Comparison of ENCODE assay signal across 12 mouse cellular contexts in the genomic region with DNA sequence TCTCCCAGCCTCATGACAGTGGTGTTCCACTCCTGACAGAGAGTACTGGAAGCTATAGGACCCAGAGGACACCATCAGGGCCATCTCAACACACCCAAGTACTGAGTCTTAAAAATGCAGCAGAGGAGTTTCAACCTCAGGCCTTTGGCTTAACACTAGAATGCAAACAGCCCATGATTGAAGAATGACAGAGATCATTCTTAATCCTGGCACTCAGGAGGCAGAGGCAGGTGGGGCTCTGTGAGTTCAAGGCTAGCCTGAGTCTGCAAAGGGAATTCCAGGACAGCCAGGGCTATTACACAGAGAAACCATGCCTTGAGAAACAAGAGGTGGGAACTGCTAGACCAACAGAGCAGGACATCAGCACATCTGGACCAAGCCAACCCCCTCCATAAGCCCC. TPM values are rescaled to one million over a fixed set of nuclear protein-coding genes. Genes with fewer than 3 reads are reported as not detected.
DNase-seq lines count a peak whose midpoint lies in the region; ATAC-seq and TF ChIP-seq lines count a peak whose summit lies in the region.
"Had no signal": no experiment of that assay in that cellular context is flagged by ENCODE, and none has a peak within 500 bp of the region (broad histone marks: within the 10 kb centered on the region; RNA-seq: fewer than 3 reads in every experiment).

No protein-coding gene starts in this region.

- no peak for ATAC-seq in heart, embryonic 14.5 days (ENCODE audit: insufficient number of reproducible peaks, insufficient read depth, low FRiP score, low read depth)
- ATAC-seq in lung, embryonic 14.5 days (ENCODE audit: insufficient read depth), result no peak; the same call in 1 of the 2 replicates
- no peak for ATAC-seq in forebrain, embryonic 15.5 days (replicated peaks)
- no peak for ATAC-seq in neural tube, embryonic 14.5 days (ENCODE audit: low read depth)

- H3K27me3 ChIP-seq in heart, embryonic 14.5 days (ENCODE audit: control insufficient read depth, insufficient read depth, low read length), result no peaks in the 10 kb centered on the region
- no peaks in the 10 kb centered on the region for H3K27me3 ChIP-seq in lung, embryonic 14.5 days (ENCODE audit: insufficient read depth, low read length)
- no peaks in the 10 kb centered on the region for H3K27me3 ChIP-seq in forebrain, embryonic 15.5 days
- H3K27me3 ChIP-seq in neural tube, embryonic 14.5 days (ENCODE audit: control insufficient read depth, insufficient read depth, low read length), result no peaks in the 10 kb centered on the region

- H3K36me3 ChIP-seq in heart, embryonic 14.5 days (ENCODE audit: control insufficient read depth, insufficient read depth, low read length), result no peaks in the 10 kb centered on the region
- no peaks in the 10 kb centered on the region for H3K36me3 ChIP-seq in lung, embryonic 14.5 days (ENCODE audit: insufficient read depth)
- H3K36me3 ChIP-seq in forebrain, embryonic 15.5 days, result no peaks in the 10 kb centered on the region
- H3K36me3 ChIP-seq in neural tube, embryonic 14.5 days (ENCODE audit: control insufficient read depth, insufficient read depth, low read length), result no peaks in the 10 kb centered on the region

- no peak overlapping the region for H3K4me2 ChIP-seq in heart, embryonic 14.5 days (ENCODE audit: low read length)
- H3K4me2 ChIP-seq in lung, embryonic 14.5 days, result no peak overlapping the region
- H3K4me2 ChIP-seq in forebrain, embryonic 15.5 days (replicated peaks), result no peak overlapping the region
- no peak overlapping the region for H3K4me2 ChIP-seq in neural tube, embryonic 14.5 days (ENCODE audit: low read depth, low read length)

- TF ChIP-seq CTCF in lung, embryonic 14.5 days (IDR thresholded peaks at IDR 0.05; ENCODE audit: low read depth), result no peak

- H3K27ac ChIP-seq in heart, embryonic 14.5 days (replicated peaks in 1 of 2; ENCODE audit: control insufficient read depth in 1 of 2, insufficient read depth in 1 of 2, low read depth in 2 of 2, low read length in 2 of 2), result peak overlapping the region; percentile 20 to 67; a peak in 3 of 4 replicates
- H3K27ac ChIP-seq in lung, embryonic 14.5 days (ENCODE audit: low read depth), result peak overlapping the region; percentile 81; the same call in 1 of the 2 replicates
- H3K27ac ChIP-seq in forebrain, embryonic 15.5 days (replicated peaks), result peak overlapping the region; percentile 39
- 0 out of 2 replicates have a peak overlapping the region, but pooled peaks have one; percentile 8 for H3K27ac ChIP-seq in neural tube, embryonic 14.5 days (ENCODE audit: low read depth, low read length)
- H3K27ac ChIP-seq: liver, embryonic 14.5 days had no signal

- no peaks in the 10 kb centered on the region for H3K9me3 ChIP-seq in heart, embryonic 14.5 days (ENCODE audit: control insufficient read depth, low read length)
- no peaks in the 10 kb centered on the region for H3K9me3 ChIP-seq in lung, embryonic 14.5 days (ENCODE audit: low read depth, low read length)
- H3K9me3 ChIP-seq in forebrain, embryonic 15.5 days, result no peaks in the 10 kb centered on the region
- H3K9me3 ChIP-seq in neural tube, embryonic 14.5 days (ENCODE audit: control insufficient read depth, low read length), result no peaks in the 10 kb centered on the region

- DNase-seq in heart, adult 9 months (ENCODE audit: low spot score in 2 of 2), result no peak
- DNase-seq in lung, embryonic 14.5 days, result no peak
- no peak for DNase-seq in lung, postnatal 25 days (ENCODE audit: low spot score)
- no peak for DNase-seq in urinary bladder, adult 18-20 months (ENCODE audit: low spot score in 2 of 2)
- no peak for DNase-seq in layer of hippocampus, adult 18-20 months (ENCODE audit: low spot score in 2 of 2)

- H3K9ac ChIP-seq in heart, embryonic 14.5 days (ENCODE audit: low read length), result no peak overlapping the region
- H3K9ac ChIP-seq in lung, embryonic 14.5 days, result no peak overlapping the region
- no peak overlapping the region for H3K9ac ChIP-seq in forebrain, embryonic 15.5 days (replicated peaks)
- no peak overlapping the region for H3K9ac ChIP-seq in neural tube, embryonic 14.5 days (replicated peaks; ENCODE audit: low read depth, low read length)
- H3K9ac ChIP-seq: liver, embryonic 14.5 days had no signal

- peaks cover 11 to 15% of the 10 kb centered on the region in 2 experiments for H3K4me1 ChIP-seq in heart, embryonic 14.5 days (ENCODE audit: control insufficient read depth in 2 of 2, insufficient read depth in 2 of 2, low read length in 2 of 2)
- H3K4me1 ChIP-seq in lung, embryonic 14.5 days (ENCODE audit: insufficient read depth), result no peaks in the 10 kb centered on the region; the same call in 1 of the 2 replicates
- peaks cover 22% of the 10 kb centered on the region for H3K4me1 ChIP-seq in forebrain, embryonic 15.5 days
- 0 out of 2 replicates have a peak, but pooled peaks cover 5% of the 10 kb centered on the region for H3K4me1 ChIP-seq in neural tube, embryonic 14.5 days (ENCODE audit: control insufficient read depth, insufficient read depth, low read length)

- H3K4me3 ChIP-seq in heart, embryonic 14.5 days (ENCODE audit: control insufficient read depth in 1 of 2, insufficient read depth in 1 of 2, low read depth in 1 of 2, low read length in 2 of 2), result no peak overlapping the region
- H3K4me3 ChIP-seq in lung, embryonic 14.5 days (ENCODE audit: low read depth, low read length), result no peak overlapping the region
- H3K4me3 ChIP-seq in forebrain, embryonic 15.5 days, result no peak overlapping the region
- H3K4me3 ChIP-seq in neural tube, embryonic 14.5 days (ENCODE audit: low read depth, low read length), result no peak overlapping the region
- H3K4me3 ChIP-seq: myocyte had no signal

RNA-seq across cellular contexts. Expression of a gene that starts 35.6 kb away (rescaled TPM):
- not detected in 2 replicates for polyA plus RNA-seq in heart, embryonic 14.5 days (2014; fragmentation: Nextera tagmentation; extraction: Ambion mirVana)
- polyA plus RNA-seq in lung, embryonic 14.5 days (2014; fragmentation: Nextera tagmentation; extraction: Ambion mirVana), result not detected in 2 replicates
- not detected in 2 replicates for polyA plus RNA-seq in forebrain, embryonic 15.5 days (2015; fragmentation: Nextera tagmentation; extraction: Ambion mirVana)
- not detected in 2 replicates for polyA plus RNA-seq in neural tube, embryonic 14.5 days (2014; fragmentation: Nextera tagmentation; extraction: Ambion mirVana)
- total RNA-seq in layer of hippocampus, adult 18-20 months (2021), result not detected
- total RNA-seq: heart, postnatal 36 days; layer of hippocampus, postnatal 14 days had no signal
- polyA plus RNA-seq: liver, embryonic 14.5 days; myocyte had no signal

RNA-seq across cellular contexts. Expression of a gene that starts 43.6 kb away (rescaled TPM):
- 8.4 and 9.6 TPM in 2 replicates for polyA plus RNA-seq in heart, embryonic 14.5 days (2014; fragmentation: Nextera tagmentation; extraction: Ambion mirVana)
- 14.3 and 15.1 TPM in 2 replicates for polyA plus RNA-seq in lung, embryonic 14.5 days (2014; fragmentation: Nextera tagmentation; extraction: Ambion mirVana)
- polyA plus RNA-seq in forebrain, embryonic 15.5 days (2015; fragmentation: Nextera tagmentation; extraction: Ambion mirVana), result 10.6 and 10.7 TPM in 2 replicates
- 10.0 and 12.1 TPM in 2 replicates for polyA plus RNA-seq in neural tube, embryonic 14.5 days (2014; fragmentation: Nextera tagmentation; extraction: Ambion mirVana)
- total RNA-seq in layer of hippocampus, adult 18-20 months (2021), result 1 to 10 TPM; 5.0 to 5.7 TPM

Comparison
In these comparisons a context has a peak if more than half of its experiments do, and no peak if none do; other contexts are left out.
1. H3K27ac ChIP-seq: peak in every context shown above with its lines; median percentile 81 in lung, embryonic 14.5 days; 44 in heart, embryonic 14.5 days; 39 in forebrain, embryonic 15.5 days; 8 in neural tube, embryonic 14.5 days.